Mouse (Mus musculus) hindbrain, embryonic 14.5 days (tissue): ENCODE results near the gene Slc22a16. TPM values are rescaled to one million over a fixed set of nuclear protein-coding genes. Genes with fewer than 3 reads are reported as not detected.

ENCODE experiments used
- ATAC-seq: fragments of 200-750 bp; cut with Nextera tagmentation; 2 replicates; pipeline ENCODE4 v1.8.0; 2017; ENCODE audit warnings: moderate number of reproducible peaks, mild to moderate bottlenecking, moderate TSS enrichment, moderate library complexity; ENCODE audit not compliant: low FRiP score
- DNase-seq: peaks from one replicate; pipeline ENCODE4 v3.0.0-alpha.2; 2015; ENCODE audit warnings: low spot score
- H3K27ac ChIP-seq: fragments of 300-500 bp; sonication (generic); 2 replicates; pipeline ENCODE4 v1.5.1; 2014; ENCODE audit warnings: mild to moderate bottlenecking, moderate library complexity
- H3K27me3 ChIP-seq: fragments of 300-500 bp; sonication (generic); 2 replicates; pipeline ENCODE4 v1.6.1; 2014; ENCODE audit warnings: mild to moderate bottlenecking, low read length, mixed read lengths; ENCODE audit not compliant: control insufficient read depth, insufficient read depth
- H3K36me3 ChIP-seq: fragments of 300-500 bp; sonication (generic); replicated peaks from 2 replicates; pipeline ENCODE4 v1.6.1; 2014; ENCODE audit not compliant: control insufficient read depth, insufficient read depth
- H3K4me1 ChIP-seq: fragments of 300-500 bp; sonication (generic); replicated peaks from 2 replicates; pipeline ENCODE4 v1.6.1; 2014; ENCODE audit warnings: antibody characterized with exemption, low read length, mixed read lengths; ENCODE audit not compliant: control insufficient read depth, insufficient read depth
- H3K4me2 ChIP-seq: fragments of 300-500 bp; sonication (generic); replicated peaks from 2 replicates; pipeline ENCODE4 v1.6.1; 2014; ENCODE audit warnings: mild to moderate bottlenecking, moderate library complexity
- H3K4me3 ChIP-seq: fragments of 300-500 bp; sonication (generic); replicated peaks from 2 replicates; pipeline ENCODE4 v1.5.1; 2014; ENCODE audit warnings: mild to moderate bottlenecking, low read length
- H3K9ac ChIP-seq: fragments of 300-500 bp; sonication (generic); 2 replicates; pipeline ENCODE4 v1.6.1; 2014
- H3K9me3 ChIP-seq: fragments of 300-500 bp; sonication (generic); 2 replicates; pipeline ENCODE4 v1.6.1; 2016; ENCODE audit warnings: low read length; ENCODE audit not compliant: control insufficient read depth
- WGBS: fragments of 180-500 bp; shearing (Covaris S2); extraction: QIAGEN DNeasy Blood & Tissue Kit; methylation state at CpG from one replicate; pipeline ENCODE4 v1.1.7; 2014; 5-methylcytosine and 5-hydroxymethylcytosine counted together
- polyA plus RNA-seq: library from polyadenylated mRNA; unstranded; fragments of >200 nt; fragmentation: Nextera tagmentation; extraction: Ambion mirVana; gene quantifications from 2 replicates; pipeline ENCODE4 v1.2.1, GENCODE M21; 2014

Slc22a16 gene
- not detected in 2 replicates for polyA plus RNA-seq

DNA sequence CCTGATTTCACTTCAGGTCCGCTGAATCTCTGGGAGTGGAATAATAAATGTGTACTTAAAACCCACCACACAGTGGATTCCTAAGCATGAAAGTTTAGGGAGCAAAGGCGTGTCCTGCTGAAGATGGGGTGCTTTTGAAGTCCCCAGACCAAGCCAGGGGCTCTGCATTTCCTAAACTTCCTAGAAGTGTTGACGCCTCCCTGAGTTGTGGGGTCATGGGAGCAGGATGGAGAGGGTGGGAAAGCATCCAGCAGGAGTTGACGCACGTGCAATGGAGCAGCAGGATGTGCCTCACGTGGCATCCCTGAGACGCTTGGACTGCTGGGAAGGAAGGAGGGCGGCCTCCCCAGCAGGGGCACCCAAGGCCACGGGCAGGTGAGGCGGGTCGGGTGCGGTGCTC lies at the start of gene Slc22a16:
Gene Slc22a16, plus strand, starts transcription at position 301 of the 400 bp plus-strand sequence.
- 91% methylated on average over 12 of the region's 12 CpGs for WGBS

DNA sequence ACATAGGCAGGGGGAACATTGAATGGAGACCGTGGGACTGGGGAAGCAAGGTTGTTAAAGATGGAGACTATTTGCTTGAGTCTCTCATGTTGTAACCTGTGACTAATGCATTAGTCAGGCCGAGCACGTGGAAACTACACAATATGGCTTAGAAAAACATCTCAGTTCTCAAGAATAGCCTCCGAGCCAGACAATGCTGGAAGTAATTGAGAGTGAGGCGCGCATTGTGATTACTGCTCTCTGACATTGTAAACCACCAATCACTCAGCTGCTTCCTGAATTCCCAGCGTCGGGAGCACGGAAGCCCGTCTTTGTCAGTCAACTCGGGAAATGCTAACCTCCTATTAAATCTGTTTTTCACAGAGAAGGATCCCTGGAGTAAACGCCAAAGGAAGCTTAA lies 48.6 kb upstream of the Slc22a16 start:
- WGBS = 1% methylated on average over 12 of the region's 12 CpGs
- Histone ChIP-seq H3K9ac (peak overlapping the region; percentile 13; the same call in 1 of the 2 replicates), H3K27me3 (no peaks in the 10 kb centered on the region)

More for the DNA sequence above, at the start of gene Slc22a16:
- Histone ChIP-seq H3K27me3 (no peaks in the 10 kb centered on the region), H3K36me3 (no peaks in the 10 kb centered on the region), H3K4me3 (no peak within 1 kb of the TSS), H3K9ac (no peak within 1 kb of the TSS), H3K4me2 (no peak within 1 kb of the TSS), H3K4me1 (no peaks in the 10 kb centered on the region), H3K27ac (no peak within 1 kb of the TSS), H3K9me3 (no peaks in the 10 kb centered on the region)
- DNase-seq (no peak), ATAC-seq (no peak)

DNA sequence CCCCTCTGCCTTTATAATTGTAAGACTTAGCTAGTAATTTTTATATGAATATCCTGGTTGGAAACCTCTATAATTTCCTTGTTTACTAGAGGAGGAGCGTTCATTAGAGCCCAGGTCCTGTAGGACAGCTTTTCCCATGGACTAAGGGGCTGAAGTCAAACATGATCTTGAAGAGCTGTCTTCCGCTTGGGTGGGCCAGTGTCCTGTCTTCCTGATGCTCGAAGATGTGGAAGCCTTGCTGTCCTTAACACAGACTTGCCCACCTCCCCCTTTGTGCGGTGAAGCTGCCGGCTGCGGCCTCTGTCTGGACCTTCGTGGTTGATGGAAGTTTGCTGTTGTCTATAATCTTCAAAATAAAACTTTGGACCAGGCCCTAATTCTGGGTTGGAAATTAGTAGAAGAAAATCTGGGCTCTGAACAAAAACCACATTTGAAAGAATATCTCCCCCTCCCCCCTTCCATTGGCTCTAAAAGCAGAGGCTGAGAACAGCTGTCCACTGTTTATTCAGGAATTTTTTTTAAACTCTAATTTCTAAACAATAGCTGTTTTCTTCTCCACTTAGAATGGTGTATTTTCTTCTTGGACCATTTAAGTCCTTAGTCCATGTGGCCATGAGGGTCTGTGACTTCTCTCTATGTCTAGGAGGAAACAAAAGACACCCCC lies 46.7 kb upstream of the Slc22a16 start:
- H3K36me3 ChIP-seq = no peaks in the 10 kb centered on the region
- H3K9ac ChIP-seq = no peak overlapping the region
- H3K4me2 ChIP-seq = no peak overlapping the region
- H3K4me3 ChIP-seq = no peak overlapping the region
- no peak for ATAC-seq
- peaks cover 11% of the 10 kb centered on the region for H3K4me1 ChIP-seq
- H3K27me3 ChIP-seq = no peaks in the 10 kb centered on the region
- H3K27ac ChIP-seq = no peak overlapping the region
- H3K9me3 ChIP-seq = no peaks in the 10 kb centered on the region
- DNase-seq = no peak
- 62% methylated on average over 7 of the region's 7 CpGs for WGBS

More for the DNA sequence above, 48.6 kb upstream of the Slc22a16 start:
- Histone ChIP-seq H3K27ac (0 out of 2 replicates have a peak overlapping the region, but pooled peaks have one; percentile 4), H3K4me1 (peaks cover 11% of the 10 kb centered on the region), H3K4me3 (no peak overlapping the region), H3K4me2 (peak overlapping the region; percentile 27), H3K9me3 (no peaks in the 10 kb centered on the region), H3K36me3 (no peaks in the 10 kb centered on the region)
- ATAC-seq (peak; percentile 21; the same call in 1 of the 2 replicates), DNase-seq (peak; percentile 53)

DNA sequence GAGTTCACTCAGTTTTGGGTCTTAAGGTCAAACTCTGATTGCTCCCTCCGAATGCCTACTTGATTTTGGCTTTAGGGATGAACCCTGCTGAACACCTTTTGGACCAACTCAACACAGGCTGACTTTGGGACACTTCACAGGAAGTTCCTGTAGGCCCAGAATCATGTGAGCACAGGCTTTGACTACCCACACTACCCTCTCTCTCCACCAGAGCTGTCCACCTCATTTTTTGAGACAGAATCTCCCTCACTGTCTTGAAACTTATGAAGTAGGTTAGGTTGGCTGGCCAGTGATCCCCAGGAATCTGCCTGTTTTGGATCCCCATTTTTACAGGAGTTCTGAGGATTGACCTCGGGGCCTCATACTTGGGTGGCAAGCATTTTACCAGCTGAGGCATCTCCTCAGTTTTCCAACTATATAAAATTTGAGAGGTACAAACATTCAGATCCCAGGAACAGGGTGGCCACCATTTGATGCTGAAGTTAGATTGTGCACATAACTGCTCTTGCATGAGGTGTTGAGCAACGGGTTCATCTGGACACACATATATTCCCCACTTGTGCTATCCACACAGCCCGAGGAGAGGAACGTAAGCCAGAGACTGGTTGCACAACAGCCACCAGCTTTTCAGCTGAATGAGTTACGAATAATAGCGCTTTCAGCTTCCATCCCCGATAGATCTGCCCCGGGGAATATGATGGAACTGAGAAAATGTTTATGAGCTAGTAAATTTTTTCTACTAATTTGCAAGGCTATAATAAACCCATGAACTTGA lies 45.9 kb upstream of the Slc22a16 start:
- ATAC-seq = no peak
- H3K9ac ChIP-seq = no peak overlapping the region
- DNase-seq = no peak
- H3K9me3 ChIP-seq = no peaks in the 10 kb centered on the region
- WGBS = 65% methylated on average over 9 of the region's 9 CpGs
- H3K4me1 ChIP-seq = peaks cover 11% of the 10 kb centered on the region
- H3K4me3 ChIP-seq = no peak overlapping the region
- no peak overlapping the region for H3K4me2 ChIP-seq
- H3K27me3 ChIP-seq = no peaks in the 10 kb centered on the region
- no peaks in the 10 kb centered on the region for H3K36me3 ChIP-seq
- no peak overlapping the region for H3K27ac ChIP-seq

DNA sequence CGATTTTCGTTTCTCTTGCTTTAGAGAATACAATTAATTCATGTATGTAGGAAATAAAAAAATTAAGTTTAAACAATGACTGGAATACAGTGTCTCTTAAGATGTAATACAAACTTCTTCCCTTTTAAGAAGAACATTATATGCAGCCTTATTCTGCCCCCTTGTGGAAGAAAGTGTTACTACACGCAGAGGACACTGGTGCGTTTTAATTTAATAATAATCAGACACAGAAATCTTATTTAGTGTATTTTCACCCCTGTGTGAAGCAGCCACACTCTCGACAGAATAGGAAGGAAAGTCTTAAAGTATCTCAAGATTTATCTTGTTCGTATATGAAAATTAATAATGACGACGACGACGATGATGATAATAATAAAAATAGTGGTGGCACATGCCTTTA lies 45.1 kb upstream of the Slc22a16 start:
- 31% methylated on average over 10 of the region's 10 CpGs for WGBS
- Histone ChIP-seq H3K4me2 (no peak overlapping the region), H3K36me3 (no peaks in the 10 kb centered on the region), H3K27ac (no peak overlapping the region), H3K27me3 (no peaks in the 10 kb centered on the region), H3K9me3 (no peaks in the 10 kb centered on the region), H3K4me1 (peaks cover 11% of the 10 kb centered on the region), H3K4me3 (no peak overlapping the region), H3K9ac (no peak overlapping the region)
- ATAC-seq (no peak), DNase-seq (peak; percentile 94)

DNA sequence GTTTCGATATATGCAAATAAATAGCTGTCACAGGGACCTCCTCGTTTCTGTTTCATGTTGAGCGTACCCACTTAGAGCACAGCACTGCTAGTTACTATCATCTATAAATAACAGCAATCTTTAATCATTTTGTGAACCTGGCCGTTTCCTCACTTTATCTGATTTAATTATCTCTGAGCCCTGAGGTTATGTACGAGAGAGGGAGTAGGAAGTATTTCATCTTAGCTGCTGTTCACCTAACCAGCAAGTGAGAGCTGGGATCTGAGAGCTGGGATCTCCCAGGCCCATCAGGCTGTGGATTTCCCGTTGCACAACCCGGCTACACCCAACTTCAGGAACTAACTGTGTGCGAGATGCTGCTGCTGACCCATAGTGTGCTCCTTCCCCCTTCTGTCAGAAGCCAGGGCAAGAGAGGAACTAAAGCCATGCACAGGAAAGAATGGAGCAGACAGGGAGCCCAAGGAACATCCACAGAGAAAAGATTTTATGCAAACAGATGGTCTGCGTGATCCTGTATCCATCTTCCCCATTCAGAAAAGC lies 44.5 kb upstream of the Slc22a16 start:
- Histone ChIP-seq H3K27me3 (no peaks in the 10 kb centered on the region), H3K27ac (no peak overlapping the region), H3K9me3 (no peaks in the 10 kb centered on the region), H3K9ac (no peak overlapping the region), H3K4me3 (no peak overlapping the region), H3K4me2 (no peak overlapping the region), H3K4me1 (peaks cover 11% of the 10 kb centered on the region), H3K36me3 (no peaks in the 10 kb centered on the region)
- ATAC-seq (no peak), DNase-seq (no peak)
- 73% methylated on average over 9 of the region's 9 CpGs for WGBS

DNA sequence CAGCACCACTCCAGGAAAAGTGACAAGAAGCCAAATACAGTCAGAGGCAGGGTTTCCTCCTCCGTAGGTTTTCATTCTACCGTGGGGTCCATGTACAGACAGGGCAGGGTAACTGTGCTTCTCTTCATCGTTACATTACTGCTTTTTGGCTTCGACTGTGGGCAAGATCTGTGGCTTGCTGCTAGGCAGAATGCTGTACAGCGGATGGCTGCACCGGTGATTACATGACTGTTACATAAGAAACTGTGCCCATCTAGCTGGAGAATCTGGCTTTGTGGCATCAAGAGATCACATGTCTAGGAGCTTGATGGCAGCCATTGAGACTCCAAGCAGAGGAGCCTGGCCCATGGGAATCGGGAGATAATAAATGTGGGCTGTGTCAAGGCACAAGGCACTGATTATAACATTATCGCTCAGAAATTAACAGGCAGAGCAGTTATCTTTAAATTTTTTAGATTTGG lies 43.8 kb upstream of the Slc22a16 start:
- no peaks in the 10 kb centered on the region for H3K9me3 ChIP-seq
- no peaks in the 10 kb centered on the region for H3K36me3 ChIP-seq
- no peak overlapping the region for H3K9ac ChIP-seq
- H3K4me1 ChIP-seq = peaks cover 8% of the 10 kb centered on the region
- H3K27ac ChIP-seq = no peak overlapping the region
- DNase-seq = no peak
- H3K4me3 ChIP-seq = no peak overlapping the region
- no peaks in the 10 kb centered on the region for H3K27me3 ChIP-seq
- ATAC-seq = no peak
- H3K4me2 ChIP-seq = no peak overlapping the region
- 83% methylated on average over 8 of the region's 8 CpGs for WGBS

DNA sequence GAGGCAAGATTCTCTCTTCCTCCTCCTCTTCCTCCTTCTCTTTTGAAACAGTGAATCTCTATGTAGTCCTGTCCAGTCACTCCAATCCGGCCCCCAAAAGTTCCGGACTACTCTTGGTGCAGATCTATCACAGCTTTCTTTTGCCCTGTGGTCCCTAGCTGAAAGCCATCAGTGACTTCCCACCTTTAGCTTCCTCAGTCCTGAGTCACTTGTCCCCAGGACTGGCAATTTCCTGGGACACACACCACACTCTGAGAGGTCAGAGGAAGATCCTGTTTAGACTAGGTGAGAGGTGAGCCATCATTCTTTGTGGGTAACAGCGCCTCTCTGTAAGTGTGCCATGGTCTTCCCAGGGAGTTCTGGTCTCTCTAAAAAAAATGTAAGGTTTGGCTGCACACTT lies 43.1 kb upstream of the Slc22a16 start:
- Histone ChIP-seq H3K9me3 (peaks cover 5% of the 10 kb centered on the region; the same call in 1 of the 2 replicates), H3K27ac (no peak overlapping the region)
- 84% methylated on average over 3 of the region's 3 CpGs for WGBS

DNA sequence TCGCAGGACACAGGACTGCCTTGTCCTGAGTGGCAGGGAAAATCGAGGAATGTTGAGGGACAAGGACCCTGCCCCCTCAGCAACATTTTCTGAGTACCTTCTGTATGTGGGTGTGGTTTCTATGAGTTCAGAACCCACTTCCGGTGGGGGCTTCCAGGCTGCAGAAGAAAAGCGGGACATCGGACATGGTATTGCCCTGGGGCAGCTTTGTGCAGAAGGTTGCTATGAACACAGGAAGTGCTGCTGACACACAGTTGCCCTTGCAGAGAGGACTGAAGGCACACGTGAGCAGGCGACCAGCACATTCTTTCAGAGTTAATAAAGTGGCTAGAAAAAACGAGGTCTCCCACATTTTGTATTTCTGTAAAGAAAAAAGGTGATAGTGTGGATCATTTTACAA lies 42.6 kb upstream of the Slc22a16 start:
- Histone ChIP-seq H3K36me3 (no peaks in the 10 kb centered on the region), H3K27me3 (no peaks in the 10 kb centered on the region), H3K27ac (no peak overlapping the region), H3K9me3 (peaks cover 5% of the 10 kb centered on the region; the same call in 1 of the 2 replicates), H3K9ac (no peak overlapping the region), H3K4me3 (no peak overlapping the region), H3K4me1 (no peaks in the 10 kb centered on the region), H3K4me2 (no peak overlapping the region)
- ATAC-seq (no peak), DNase-seq (no peak)
- WGBS = 69% methylated on average over 8 of the region's 8 CpGs

More for the DNA sequence above, 43.1 kb upstream of the Slc22a16 start:
- Histone ChIP-seq H3K4me2 (no peak overlapping the region), H3K27me3 (no peaks in the 10 kb centered on the region), H3K4me1 (peaks cover 2% of the 10 kb centered on the region), H3K36me3 (no peaks in the 10 kb centered on the region), H3K9ac (no peak overlapping the region), H3K4me3 (no peak overlapping the region)
- no peak for DNase-seq
- no peak for ATAC-seq
